ENCODE assay signal across 28 mouse cellular contexts in the genomic region with DNA sequence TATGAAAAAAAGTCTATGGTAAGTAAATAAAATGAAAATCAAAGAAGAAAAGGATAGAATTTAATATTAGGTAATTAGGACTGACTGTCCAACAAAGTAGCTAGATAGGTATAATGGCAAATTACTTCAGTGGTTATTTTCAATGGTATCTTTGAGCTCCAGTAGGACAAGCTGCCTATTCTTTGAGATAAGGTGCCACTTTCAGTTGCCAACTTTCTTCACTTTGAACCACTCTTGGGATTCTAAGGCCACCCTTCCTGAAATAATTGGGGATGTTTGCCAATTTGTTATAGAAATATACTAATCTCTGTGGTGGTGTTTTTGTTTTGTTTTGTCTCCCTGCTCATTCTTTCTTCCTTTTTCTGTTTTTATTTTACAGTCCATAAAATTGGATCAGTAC.
"Had no signal": no experiment of that assay in that cellular context is flagged by ENCODE, and none has a peak within 500 bp of the region (broad histone marks: within the 10 kb centered on the region; RNA-seq: fewer than 3 reads in every experiment).

No protein-coding gene starts in this region.

- H3K4me1 ChIP-seq: embryonic facial prominence, embryonic 10.5 days; embryonic facial prominence, embryonic 12.5 days; embryonic facial prominence, embryonic 13.5 days; embryonic facial prominence, embryonic 15.5 days; forebrain, embryonic 12.5 days had no signal

- DNase-seq: cerebellum, adult 8-10 months; cerebellum, adult 9-10 months; cerebellum, adult 9-11 months; cerebellum, postnatal 10 days; cerebellum, postnatal 14 days; cerebellum, postnatal 25 days; cerebellum, postnatal 36 days; embryo, embryonic 11 days; forebrain, postnatal 0 days; gastrocnemius, adult 2 months; gastrocnemius, postnatal 10 days; gastrocnemius, postnatal 14 days; gastrocnemius, postnatal 25 days; gastrocnemius, postnatal 36 days; heart, adult 11 months; heart, adult 18-20 months; heart, adult 2 months had no signal

- H3K27me3 ChIP-seq: embryonic facial prominence, embryonic 12.5 days; embryonic facial prominence, embryonic 13.5 days; embryonic facial prominence, embryonic 15.5 days; forebrain, embryonic 12.5 days; forebrain, embryonic 13.5 days; forebrain, embryonic 15.5 days had no signal

- H3K9me3 ChIP-seq: embryonic facial prominence, embryonic 10.5 days; embryonic facial prominence, embryonic 12.5 days; embryonic facial prominence, embryonic 13.5 days; embryonic facial prominence, embryonic 15.5 days; forebrain, embryonic 10.5 days; forebrain, embryonic 12.5 days; forebrain, embryonic 13.5 days; forebrain, embryonic 15.5 days had no signal

- H3K4me3 ChIP-seq: embryonic facial prominence, embryonic 10.5 days; embryonic facial prominence, embryonic 12.5 days; embryonic facial prominence, embryonic 13.5 days; embryonic facial prominence, embryonic 15.5 days; erythroblast, embryonic 14.5 days; forebrain, embryonic 10.5 days; forebrain, embryonic 12.5 days; forebrain, embryonic 13.5 days; forebrain, embryonic 15.5 days; gastrocnemius, adult 2 months; heart, adult 2 months had no signal

- H3K36me3 ChIP-seq: embryonic facial prominence, embryonic 10.5 days; embryonic facial prominence, embryonic 12.5 days; embryonic facial prominence, embryonic 13.5 days; embryonic facial prominence, embryonic 15.5 days; forebrain, embryonic 10.5 days; forebrain, embryonic 12.5 days; forebrain, embryonic 15.5 days had no signal

- ATAC-seq: forebrain, embryonic 13.5 days; forebrain, embryonic 14.5 days; forebrain, embryonic 15.5 days; forebrain, embryonic 16.5 days; forebrain, postnatal 0 days had no signal

- H3K9ac ChIP-seq: embryonic facial prominence, embryonic 12.5 days; embryonic facial prominence, embryonic 13.5 days; embryonic facial prominence, embryonic 15.5 days; forebrain, embryonic 12.5 days; forebrain, embryonic 13.5 days; forebrain, embryonic 15.5 days; forebrain, postnatal 0 days had no signal

- H3K27ac ChIP-seq: embryonic facial prominence, embryonic 10.5 days; embryonic facial prominence, embryonic 12.5 days; embryonic facial prominence, embryonic 13.5 days; embryonic facial prominence, embryonic 15.5 days; forebrain, embryonic 10.5 days; forebrain, embryonic 12.5 days; forebrain, embryonic 13.5 days; forebrain, embryonic 15.5 days; gastrocnemius, adult 2 months; heart, adult 2 months had no signal
